Mouse (Mus musculus) retina, embryonic 14.5 days (tissue): ENCODE results near the gene Cnep1r1.
A peak's percentile ranks its signal among the peaks of the same experiment; 100 is the strongest.

ENCODE experiments used
- DNase-seq: peaks from one replicate; pipeline ENCODE4 v3.0.0-alpha.2; 2015; ENCODE audit warnings: low spot score

Cnep1r1 gene

DNA sequence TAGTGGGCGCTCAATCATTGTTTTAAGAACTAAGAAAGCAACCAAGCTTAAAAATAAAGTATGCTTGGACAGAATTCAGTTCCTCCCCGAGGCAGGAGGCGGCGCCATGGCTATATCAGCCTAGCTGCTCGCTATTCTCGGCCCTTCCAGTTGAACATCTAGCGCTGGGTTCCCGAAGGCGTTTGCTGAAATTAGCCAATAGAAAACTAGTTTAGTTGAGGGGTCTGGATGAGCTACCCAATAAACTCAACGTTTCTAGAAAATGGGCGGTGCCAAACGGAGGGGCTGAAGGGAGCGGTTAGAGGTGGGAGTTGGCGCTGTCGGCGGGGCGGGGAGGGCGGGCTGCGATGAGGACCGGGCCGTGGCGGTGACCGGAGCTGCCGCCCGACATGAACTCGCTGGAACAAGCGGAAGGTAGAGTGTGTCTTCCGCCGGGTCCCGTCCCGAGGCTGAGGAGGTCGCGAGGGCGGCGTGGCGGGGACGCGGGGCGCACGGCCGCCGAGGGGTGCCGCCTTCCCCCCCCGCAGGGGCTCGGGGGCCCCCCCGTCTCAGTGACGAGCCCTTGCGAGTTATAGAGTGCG lies at the start of gene Cnep1r1:
TSS of gene Cnep1r1 (plus strand) at position 314 of the 581 bp plus-strand sequence.
- DNase-seq, result peak; percentile 97

GRCm38 (mm10) chr8:88082183-88082582 lies 36.4 kb upstream of the Cnep1r1 start:
- no peak for DNase-seq

DNA sequence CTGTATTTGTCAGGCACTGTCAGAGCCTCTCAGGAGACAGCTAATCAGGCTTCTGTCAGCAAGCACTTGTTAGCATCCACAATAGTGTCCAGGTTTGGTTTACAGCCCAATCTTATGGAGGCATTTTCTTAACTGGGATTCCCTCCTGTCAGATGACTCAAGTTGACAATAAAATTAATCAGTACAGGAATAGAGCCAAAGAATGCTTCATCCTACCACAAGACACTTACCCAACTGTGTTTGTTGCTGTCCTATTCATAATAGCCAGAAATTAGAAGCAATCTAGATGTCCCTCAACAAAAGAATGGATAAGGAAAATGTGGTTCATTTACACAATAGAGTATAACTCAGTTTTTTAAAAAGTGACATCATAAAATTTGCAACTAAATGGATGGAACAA lies 30.6 kb upstream of the Cnep1r1 start:
- no peak for DNase-seq

GRCm38 (mm10) chr8:88091661-88092060 lies 26.9 kb upstream of the Cnep1r1 start:
- DNase-seq, result no peak

DNA sequence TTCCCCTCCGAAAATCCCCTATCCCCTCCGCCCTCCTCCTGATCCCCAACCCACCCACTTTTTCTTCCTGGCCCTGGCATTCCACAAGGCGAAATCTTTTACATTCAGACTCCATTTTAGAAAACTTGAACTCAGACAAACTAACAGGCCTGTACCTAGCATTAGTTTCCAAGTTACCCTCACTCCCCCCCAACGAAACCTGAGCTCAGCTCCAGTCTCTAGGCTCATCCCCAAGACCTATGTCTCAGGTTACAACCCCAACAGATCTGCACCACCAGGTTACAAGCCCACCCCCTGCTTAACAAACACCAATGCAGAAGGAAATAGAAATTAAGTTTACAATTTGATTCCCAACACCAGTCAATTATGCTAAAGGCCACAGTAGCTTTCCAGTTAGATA lies 25.2 kb upstream of the Cnep1r1 start:
- no peak for DNase-seq

- DNase-seq, result no peak
These were observed 19.7 kb upstream of the Cnep1r1 start for GRCm38 (mm10) chr8:88098856-88099255.

DNA sequence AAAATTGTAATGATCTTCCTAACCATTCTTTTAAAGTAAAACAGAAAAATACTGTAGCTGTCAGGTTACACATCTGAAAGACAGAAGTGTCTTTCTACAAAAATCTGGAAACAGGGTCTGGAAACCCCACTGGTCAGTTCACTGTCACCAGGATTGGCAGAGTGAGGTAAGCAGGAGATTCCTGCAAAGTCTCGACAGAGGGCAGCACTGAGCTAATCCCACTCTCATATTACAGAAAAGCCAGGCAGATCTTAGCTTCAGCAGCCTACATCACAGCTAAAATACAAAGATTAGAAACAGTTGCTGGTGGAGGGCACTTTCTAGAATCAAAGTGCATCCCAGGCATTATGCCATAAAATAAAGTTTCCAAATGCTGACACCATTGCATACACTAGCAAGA lies 19.0 kb upstream of the Cnep1r1 start:
- DNase-seq, result peak; percentile 82

DNA sequence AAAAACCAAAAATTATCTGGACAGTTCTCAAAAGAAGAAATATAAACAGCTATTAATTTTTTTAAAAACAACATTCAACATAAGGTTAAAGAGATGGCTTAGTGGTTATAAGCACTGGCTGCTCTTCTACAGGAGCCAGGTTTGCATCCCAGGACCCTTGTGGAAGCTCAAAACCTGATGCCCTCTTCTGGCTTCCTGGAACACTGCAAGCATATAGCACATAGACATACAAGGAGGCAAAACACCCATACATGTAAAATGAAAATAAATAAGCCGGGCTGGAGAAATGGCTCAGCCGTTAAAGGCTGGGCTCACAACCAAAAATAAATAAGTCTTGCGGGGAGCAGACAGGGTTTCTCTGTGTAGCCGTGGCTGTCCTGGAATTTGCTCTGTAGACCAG lies 9.3 kb upstream of the Cnep1r1 start:
- no peak for DNase-seq

- DNase-seq, result peak; percentile 27
These were observed 507 bp downstream of the Cnep1r1 start for GRCm38 (mm10) chr8:88119076-88119475.

GRCm38 (mm10) chr8:88124850-88125249 lies 6.3 kb downstream of the Cnep1r1 start:
- DNase-seq, result no peak

DNA sequence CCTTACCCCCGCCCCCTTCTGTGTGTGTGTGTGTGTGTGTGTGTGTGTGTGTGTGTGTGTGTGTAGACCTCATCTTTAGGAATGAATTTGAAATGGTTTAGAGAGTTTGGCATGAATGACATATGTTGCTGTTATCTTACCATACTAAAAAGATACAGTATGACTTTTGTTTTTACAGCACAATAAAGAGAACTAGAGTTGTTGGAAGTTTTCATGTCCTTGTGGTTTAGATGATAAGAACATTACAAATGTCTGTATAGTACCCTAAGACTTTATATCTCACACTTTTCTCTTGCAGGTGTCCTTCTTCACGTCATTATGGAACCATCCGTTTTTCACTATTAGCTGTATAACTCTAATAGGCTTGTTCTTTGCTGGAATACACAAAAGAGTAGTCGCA lies 10.8 kb downstream of the Cnep1r1 start:
- DNase-seq, result no peak

- DNase-seq, result no peak
These were observed 12.3 kb downstream of the Cnep1r1 start for GRCm38 (mm10) chr8:88130754-88131317.

DNA sequence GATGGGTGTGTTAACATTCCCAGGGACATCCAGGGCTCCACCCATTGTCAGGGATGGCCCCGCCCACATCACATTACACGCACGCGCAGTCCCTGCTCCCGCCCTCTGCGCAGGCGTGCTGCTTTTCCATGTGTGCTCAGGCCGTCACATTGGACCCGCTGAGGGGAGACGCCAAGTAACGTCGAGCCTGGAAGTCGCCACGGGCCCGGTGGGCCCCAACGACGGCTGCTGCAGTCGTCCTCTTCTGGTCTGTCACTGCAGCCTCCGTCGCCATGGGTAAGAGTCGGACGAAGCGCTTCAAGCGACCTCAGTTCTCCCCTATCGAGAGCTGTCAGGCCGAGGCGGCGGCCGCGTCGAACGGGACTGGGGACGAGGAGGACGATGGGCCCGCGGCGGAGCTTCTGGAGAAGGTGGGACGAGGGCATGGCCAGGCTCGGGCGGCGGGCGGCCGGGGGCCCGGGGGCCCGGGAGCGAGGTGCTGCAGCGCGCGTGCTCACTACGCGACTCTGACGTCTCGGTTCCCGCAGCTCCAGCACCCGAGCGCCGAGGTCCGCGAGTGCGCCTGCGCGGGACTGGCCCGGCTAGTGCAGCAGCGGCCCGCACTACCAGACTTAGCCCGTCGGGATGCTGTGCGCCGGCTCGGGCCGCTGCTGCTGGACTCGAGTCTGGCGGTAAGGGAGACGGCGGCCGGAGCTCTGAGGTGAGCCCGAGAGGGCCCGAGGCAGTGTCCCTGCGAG lies 19.3 kb downstream of the Cnep1r1 start, which contains the start of gene Heatr3:
TSS of gene Heatr3 (plus strand) at position 108 of the 737 bp plus-strand sequence.
- DNase-seq, result peak; percentile 98

DNA sequence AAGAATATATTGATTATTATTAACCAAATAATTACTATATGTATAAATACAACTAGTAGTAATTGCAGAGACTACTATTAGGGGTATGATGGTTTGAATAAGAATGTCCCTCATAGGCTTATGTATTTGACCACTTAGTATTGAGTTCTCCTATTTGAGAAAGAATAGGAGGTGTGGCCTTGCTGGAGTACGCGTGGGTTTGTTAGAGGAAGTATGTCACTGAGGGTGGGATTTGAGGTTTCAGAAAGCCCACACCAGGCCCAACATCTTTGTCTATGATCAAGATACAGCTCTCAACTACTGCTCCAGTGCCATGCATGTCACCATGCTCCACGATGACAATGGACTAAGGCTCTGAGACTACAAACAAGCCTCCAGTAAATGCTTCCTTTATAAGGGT lies 20.7 kb downstream of the Cnep1r1 start:
- no peak for DNase-seq

DNA sequence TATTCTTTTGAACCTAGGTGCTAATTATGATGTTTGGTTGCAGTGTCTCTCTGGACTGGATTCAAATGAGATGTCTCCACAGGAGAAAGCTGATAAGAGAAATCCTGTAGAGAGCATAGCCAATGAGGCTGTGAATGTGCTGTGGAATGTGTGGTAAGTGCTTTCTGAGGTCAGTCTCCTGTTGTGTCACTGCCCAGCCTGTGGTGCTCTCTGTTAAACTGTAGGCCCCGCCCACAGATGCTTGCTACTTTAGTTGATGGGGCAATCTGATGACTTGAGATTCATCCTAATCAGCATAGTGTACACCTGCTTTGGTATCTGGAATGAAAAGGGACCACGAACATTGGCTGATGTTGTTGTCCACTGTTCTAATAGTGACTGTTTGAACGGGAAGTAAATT lies 23.1 kb downstream of the Cnep1r1 start:
- DNase-seq, result no peak

DNA sequence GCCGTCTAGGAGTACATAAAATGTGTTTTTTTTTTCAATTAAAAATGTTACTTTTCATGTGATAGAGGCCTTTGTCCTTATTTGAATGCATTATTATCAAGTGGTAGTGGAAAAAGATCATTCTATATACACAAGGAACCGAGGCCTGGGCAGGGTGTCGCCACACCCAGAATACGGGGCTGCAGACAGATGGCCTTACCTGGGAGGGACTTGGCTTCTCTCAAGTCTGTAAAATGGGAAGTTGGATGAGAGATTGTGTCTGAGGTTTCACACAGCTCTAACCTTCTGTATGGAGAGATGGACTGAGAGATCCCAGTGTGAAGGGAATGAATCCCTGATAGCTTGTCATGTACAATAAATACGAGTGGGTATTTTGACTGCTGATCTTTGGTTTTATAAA lies 25.5 kb downstream of the Cnep1r1 start:
- no peak for DNase-seq

- no peak for DNase-seq
These were observed 32.4 kb downstream of the Cnep1r1 start for GRCm38 (mm10) chr8:88150910-88151371.

- no peak for DNase-seq
These were observed 41.8 kb downstream of the Cnep1r1 start for GRCm38 (mm10) chr8:88160237-88160995.

DNA sequence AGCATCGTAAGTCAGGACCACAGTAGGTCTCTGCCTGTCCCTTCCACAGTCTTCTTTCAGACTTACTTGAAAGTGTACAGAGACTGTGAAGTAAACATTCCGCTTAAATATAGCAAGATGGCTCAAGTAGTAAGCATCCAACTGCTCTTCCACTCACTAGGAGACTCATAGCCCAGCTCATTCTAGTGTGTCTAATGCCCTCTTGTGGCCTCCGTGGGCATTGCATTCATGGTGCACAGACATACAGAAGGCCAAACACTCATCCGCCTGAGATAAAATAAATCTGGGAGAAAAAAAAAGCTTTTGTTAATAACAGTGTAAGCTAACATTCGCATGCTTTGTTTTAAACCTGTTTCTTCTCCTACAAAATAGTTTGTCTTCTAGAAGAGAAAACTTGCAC lies 42.9 kb downstream of the Cnep1r1 start:
- DNase-seq, result peak; percentile 80

GRCm38 (mm10) chr8:88175264-88175663 lies 56.7 kb downstream of the Cnep1r1 start:
- no peak for DNase-seq

GRCm38 (mm10) chr8:88177291-88177690 lies 58.7 kb downstream of the Cnep1r1 start:
- DNase-seq, result no peak

GRCm38 (mm10) chr8:88183121-88183520 lies 64.6 kb downstream of the Cnep1r1 start:
- no peak for DNase-seq
